Mouse (Mus musculus): ENCODE data around the gene Shbg. TPM values are rescaled to one million over a fixed set of nuclear protein-coding genes. Genes with fewer than 3 reads are reported as not detected.

Gene Shbg
- not detected in 2 replicates for total RNA-seq (2017)

- no peak for ATAC-seq (replicated peaks; ENCODE audit: low read depth, poor library complexity, severe bottlenecking)
These were observed at the start of gene Shbg for GRCm38 (mm10) chr11:69617805-69618204. TSS of gene Shbg (minus strand) at chr11:69617905.

GRCm38 (mm10) chr11:69666665-69667005, 48.9 kb upstream of the Shbg start:
- no peak for ATAC-seq (replicated peaks; ENCODE audit: low read depth, poor library complexity, severe bottlenecking)

- ATAC-seq (replicated peaks; ENCODE audit: low read depth, poor library complexity, severe bottlenecking): peak; percentile 36
These were observed 48.4 kb upstream of the Shbg start, which contains the start of gene Cd68 for GRCm38 (mm10) chr11:69665961-69666664. TSS of gene Cd68 (minus strand) at chr11:69666153.

- no peak for ATAC-seq (replicated peaks; ENCODE audit: low read depth, poor library complexity, severe bottlenecking)
These were observed 47.8 kb upstream of the Shbg start for GRCm38 (mm10) chr11:69665457-69665960.

- ATAC-seq (replicated peaks; ENCODE audit: low read depth, poor library complexity, severe bottlenecking): no peak
These were observed 47.1 kb upstream of the Shbg start for GRCm38 (mm10) chr11:69664841-69665240.

GRCm38 (mm10) chr11:69663795-69664194, 46.1 kb upstream of the Shbg start:
- no peak for ATAC-seq (replicated peaks; ENCODE audit: low read depth, poor library complexity, severe bottlenecking)

- ATAC-seq (replicated peaks; ENCODE audit: low read depth, poor library complexity, severe bottlenecking): no peak
These were observed 45.4 kb upstream of the Shbg start for GRCm38 (mm10) chr11:69662967-69663671.

GRCm38 (mm10) chr11:69662213-69662966, 44.7 kb upstream of the Shbg start, which contains the start of gene Mpdu1:
TSS of gene Mpdu1 (minus strand) at chr11:69662642.
- ATAC-seq (replicated peaks; ENCODE audit: low read depth, poor library complexity, severe bottlenecking): peak; percentile 80

GRCm38 (mm10) chr11:69661221-69661881, 43.6 kb upstream of the Shbg start:
- ATAC-seq (replicated peaks; ENCODE audit: low read depth, poor library complexity, severe bottlenecking): no peak

GRCm38 (mm10) chr11:69657462-69657881, 39.8 kb upstream of the Shbg start:
- ATAC-seq (replicated peaks; ENCODE audit: low read depth, poor library complexity, severe bottlenecking): no peak

GRCm38 (mm10) chr11:69656617-69657461, 39.1 kb upstream of the Shbg start:
- peak; percentile 38; the same call in 1 of the 2 replicates for ATAC-seq (replicated peaks; ENCODE audit: low read depth, poor library complexity, severe bottlenecking)

- ATAC-seq (replicated peaks; ENCODE audit: low read depth, poor library complexity, severe bottlenecking): no peak
These were observed 38.4 kb upstream of the Shbg start for GRCm38 (mm10) chr11:69656065-69656455.

GRCm38 (mm10) chr11:69655264-69656064, 37.8 kb upstream of the Shbg start, which contains the start of gene Sox15:
TSS of gene Sox15 (plus strand) at chr11:69655314.
- ATAC-seq (replicated peaks; ENCODE audit: low read depth, poor library complexity, severe bottlenecking): peak; percentile 58

- ATAC-seq (replicated peaks; ENCODE audit: low read depth, poor library complexity, severe bottlenecking): no peak
These were observed 37.1 kb upstream of the Shbg start for GRCm38 (mm10) chr11:69654760-69655159.

- ATAC-seq (replicated peaks; ENCODE audit: low read depth, poor library complexity, severe bottlenecking): no peak
These were observed 35.7 kb upstream of the Shbg start for GRCm38 (mm10) chr11:69653399-69653798.

- no peak for ATAC-seq (replicated peaks; ENCODE audit: low read depth, poor library complexity, severe bottlenecking)
These were observed 28.2 kb upstream of the Shbg start for GRCm38 (mm10) chr11:69645860-69646259.

- ATAC-seq (replicated peaks; ENCODE audit: low read depth, poor library complexity, severe bottlenecking): no peak
These were observed 17.8 kb upstream of the Shbg start for GRCm38 (mm10) chr11:69635471-69635870.

GRCm38 (mm10) chr11:69633128-69633866, 15.6 kb upstream of the Shbg start:
- ATAC-seq (replicated peaks; ENCODE audit: low read depth, poor library complexity, severe bottlenecking): no peak
